Mouse (Mus musculus) naive thymus-derived CD4-positive, alpha-beta T cell, adult 2 months (primary cell): ENCODE results near the gene Apbb2.

Source experiments
- DNase-seq: peaks from one replicate; pipeline ENCODE4 v3.0.0-alpha.2; 2011; ENCODE audit warnings: low read depth

Gene Apbb2

DNA sequence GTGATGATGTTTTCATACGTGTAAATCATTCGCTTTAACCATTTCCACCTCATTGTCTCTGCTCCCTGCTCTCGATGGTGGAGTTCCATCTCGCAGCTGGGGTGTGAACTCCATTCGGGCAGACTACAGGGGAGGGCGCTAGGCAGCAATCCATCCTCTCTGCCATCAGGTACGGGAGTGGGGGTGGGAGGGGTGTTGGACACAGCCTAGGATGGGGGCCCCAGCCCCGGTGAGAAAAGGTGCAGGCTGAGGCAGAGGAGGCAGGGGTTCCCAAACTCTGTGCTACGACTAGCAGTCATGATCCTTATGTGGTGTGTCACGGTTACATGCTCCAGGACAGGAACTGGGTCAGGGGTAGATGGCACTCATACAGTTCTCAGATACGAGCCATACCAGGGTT lies 144.4 kb downstream of the Apbb2 start:
- DNase-seq, result no peak

DNA sequence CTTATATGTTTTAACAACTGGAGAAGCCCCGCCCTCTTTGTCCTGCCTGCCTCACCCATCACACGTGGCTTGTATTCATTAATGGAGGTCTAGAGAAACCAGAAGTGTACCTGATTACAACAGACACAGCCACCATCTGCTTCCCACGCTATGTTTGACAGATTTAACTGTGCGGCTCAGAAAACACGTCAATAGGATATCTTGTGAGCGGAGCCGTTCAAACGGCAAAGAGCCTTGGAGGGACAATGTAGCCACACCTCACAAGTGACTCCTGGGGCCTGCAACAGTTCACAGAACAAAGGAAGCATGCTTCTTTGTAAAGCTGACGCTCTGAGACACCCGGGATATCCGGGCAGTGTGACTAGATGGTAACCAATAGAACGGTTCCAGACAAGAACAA lies 145.0 kb downstream of the Apbb2 start:
- no peak for DNase-seq

DNA sequence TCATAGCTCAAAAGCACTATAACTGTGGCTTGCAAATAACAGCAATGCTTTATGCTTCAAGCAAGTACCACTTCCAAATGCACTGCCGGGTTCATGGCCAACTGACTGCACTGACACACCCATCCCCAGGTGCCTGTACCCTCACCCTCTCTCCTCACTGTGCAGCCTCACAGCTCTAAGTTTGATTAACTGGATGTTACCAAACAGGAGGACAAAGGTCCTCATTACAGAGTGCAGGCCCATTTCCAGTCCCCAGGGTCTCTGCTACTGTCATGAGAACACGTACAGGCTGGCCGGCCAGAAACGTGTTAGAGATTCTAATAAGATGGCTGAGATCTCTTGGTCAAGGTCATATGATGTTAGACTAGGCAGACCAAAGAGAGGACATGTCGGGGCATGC lies 147.7 kb downstream of the Apbb2 start:
- no peak for DNase-seq

DNA sequence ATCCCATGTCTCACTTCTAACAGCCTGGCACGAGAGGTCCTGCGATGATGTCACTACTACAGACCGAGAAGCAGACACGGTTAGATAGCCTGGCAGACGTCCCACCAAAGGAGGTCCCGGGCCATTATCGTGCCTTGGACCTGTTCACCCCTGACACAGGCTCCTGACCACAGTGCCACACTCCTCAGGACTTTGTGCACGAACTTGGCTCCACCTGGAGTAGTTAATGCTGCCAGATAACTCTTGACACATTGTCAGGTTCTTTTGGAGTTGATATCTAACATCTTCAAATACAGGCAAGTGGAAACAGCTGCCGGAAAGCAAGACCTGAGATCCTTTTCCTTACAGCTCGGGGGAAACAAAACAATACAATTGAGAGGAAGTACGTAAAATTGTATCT lies 148.9 kb downstream of the Apbb2 start:
- DNase-seq, result no peak

DNA sequence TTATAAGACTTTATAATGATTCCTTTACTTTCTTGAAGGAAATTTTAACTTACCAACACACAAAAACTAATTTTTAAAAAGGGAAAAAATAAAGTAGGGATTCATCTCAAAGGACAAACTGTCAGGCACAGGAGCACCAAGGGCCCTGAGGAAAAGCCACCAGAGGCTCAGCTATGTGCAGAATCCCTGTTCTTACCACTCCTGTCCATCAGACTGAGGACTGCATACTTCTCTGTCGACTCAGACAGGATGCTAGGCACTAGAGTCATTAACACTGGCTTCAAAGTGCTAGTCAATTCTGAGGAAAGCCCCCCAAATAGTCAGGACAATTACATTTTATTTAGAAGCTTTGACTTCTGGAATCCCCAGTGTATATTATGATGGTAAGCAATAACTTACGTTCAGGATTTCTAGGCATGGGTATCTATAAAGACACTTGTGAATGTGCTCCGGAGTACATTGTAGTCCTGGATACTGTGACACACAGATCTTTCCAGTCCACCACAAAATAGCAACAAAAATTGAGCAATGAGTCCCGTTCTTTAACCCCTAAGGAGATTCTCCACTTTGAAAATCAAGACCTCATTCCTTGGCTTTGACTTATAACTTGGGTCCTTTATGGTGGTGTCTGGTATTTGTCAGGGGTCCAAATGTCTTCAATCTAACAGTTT lies 150.1 kb downstream of the Apbb2 start:
- DNase-seq, result no peak

DNA sequence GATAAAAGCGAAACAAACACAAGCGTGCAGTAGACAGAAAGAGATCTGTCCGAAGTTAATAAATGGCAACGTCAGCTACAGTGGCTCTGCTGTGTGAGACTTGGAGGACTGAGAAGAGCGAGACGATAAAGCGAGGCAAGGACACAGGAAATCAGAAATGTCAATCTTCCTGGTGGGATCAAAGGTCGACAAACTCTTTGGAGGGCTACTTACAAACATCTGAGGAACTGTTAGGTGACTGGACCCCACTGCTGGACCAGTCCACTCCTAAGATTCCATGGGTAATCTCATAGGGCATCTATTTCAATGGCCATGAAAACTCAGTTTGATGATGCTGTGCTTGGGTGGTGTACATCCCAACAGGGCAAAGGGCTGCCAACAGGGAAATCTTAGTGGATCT lies 155.9 kb downstream of the Apbb2 start:
- DNase-seq, result no peak

DNA sequence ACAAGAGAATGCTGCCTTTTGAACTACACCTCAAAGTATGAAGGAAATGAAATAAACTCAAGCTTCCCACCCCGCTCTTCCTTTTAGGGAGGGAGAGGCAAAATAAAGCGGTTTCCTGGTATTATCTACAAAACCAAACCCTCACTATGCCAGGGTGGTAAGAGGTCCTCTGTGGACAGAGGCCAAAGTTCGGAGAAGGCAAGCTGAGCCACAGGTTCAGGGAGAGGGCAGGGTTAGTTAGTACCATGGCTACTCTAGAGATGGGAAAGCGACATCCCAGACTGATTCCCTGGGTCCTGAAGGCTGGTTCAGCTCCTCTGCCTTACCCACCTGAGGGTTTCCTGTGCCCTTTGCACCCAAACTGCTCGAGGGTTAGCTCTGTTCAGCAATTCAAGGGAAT lies 159.7 kb downstream of the Apbb2 start:
- DNase-seq, result no peak

DNA sequence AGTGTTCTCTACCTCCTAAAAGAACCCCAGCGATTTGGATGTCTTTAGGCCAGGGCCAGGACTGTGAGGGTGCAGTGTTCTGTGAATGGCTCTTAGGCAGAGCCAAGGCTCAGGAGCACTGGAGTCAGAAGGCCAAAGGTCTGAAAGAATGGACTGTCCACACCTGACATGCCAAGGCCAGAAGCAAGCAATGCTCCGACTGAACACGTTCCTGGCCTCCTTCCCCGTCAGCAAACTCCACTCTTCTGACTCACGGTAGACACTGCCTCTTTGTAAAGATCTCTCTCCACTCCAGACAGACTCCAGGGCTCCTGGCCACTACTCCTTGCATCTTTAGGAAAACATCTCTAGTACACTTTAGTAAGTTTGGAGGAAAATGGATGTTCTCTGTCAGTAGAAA lies 163.3 kb downstream of the Apbb2 start:
- no peak for DNase-seq

DNA sequence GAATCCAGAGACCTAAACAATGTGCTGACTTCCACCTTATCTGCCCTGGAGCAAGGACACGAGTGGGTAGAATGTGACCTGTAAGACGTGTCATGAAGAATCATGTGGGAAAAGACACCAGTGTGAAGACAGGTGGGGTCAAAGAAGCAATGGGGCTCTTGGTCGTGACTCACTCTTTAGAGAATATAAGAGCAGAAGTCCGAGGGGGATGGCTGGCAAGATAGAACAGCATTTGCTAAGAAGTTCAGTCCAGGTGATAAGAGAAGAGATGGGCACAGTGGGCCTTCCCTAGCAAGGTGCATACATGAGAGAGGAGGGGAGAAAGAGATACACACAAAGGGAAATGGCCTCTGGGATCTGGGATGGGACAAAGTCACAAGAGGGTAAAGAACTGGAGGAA lies 163.8 kb downstream of the Apbb2 start:
- DNase-seq, result no peak

DNA sequence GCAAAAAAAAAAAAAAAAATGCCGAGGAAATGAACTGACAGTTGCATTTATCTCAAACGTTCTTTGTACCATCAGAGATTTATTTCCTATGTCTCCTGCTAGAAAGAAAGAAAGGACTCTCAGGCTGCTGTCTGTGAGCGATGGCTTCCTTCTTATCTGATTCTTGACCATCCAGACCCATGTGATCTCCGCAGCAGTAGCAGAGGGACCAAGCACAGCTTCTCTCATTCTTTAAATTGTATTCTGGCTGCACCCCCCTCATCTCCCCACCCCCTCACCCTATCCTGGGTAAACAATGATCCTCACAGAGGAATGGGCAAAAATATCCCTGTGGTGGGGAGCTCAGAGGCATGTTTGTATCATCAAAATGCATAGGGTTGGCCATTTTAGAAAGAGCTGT lies 165.5 kb downstream of the Apbb2 start:
- no peak for DNase-seq

DNA sequence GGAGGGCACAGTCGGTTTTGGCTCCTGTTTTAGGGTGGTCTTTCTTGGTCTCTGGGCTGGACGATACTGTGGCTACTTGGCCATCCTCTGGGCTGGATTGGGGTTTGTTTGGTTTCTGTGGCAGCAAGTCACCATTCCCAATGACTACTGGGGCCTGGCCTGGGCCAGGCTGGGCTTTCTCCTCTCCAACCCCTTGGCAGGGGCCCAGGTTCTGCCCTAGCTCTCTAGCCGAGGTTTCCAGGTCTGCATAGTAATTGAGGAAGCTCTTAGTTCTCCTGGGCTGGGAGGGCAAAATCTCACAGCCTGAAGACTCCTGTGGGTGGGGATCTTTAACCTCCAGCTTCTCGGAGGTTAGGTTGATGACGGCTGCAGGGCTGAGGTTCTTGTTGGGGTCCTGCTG lies 167.0 kb downstream of the Apbb2 start:
- DNase-seq, result no peak

DNA sequence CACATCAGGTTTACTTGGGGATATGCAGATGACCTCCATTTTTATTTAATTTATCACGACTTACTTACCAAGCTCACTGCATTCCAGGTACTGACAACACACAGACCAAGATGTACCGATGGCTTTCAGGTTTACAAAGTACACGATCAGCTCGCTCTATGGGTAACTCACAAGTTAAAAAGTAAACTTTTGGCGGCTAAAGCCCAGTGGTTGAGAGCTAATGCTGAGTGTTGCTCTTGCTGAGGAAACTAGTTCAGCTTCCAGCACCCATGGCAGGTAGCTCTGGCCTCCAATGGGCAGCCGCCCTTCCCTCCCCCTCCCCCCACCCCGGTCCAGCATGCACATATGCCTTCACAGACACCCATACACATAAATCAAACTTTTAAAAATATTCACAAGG lies 173.1 kb downstream of the Apbb2 start:
- DNase-seq, result no peak

DNA sequence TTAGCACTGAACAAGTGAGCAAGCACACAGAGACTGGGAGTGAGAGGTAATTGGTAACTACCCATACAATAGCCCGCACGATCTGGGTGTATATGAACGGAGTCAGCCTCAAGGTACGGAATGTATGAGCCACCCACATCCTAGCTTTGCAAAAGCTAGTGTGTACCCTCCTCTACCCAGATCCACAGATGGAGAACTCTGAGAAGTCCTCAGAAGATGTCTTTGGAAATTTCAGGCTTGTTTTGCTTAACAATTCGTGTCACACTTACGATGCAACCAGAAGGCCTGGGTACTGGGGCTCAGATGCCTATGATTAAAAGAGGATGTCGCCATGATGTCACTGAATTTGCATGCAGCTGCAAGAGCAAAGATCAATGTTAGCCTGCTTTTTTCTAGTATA lies 176.3 kb downstream of the Apbb2 start:
- DNase-seq, result no peak

DNA sequence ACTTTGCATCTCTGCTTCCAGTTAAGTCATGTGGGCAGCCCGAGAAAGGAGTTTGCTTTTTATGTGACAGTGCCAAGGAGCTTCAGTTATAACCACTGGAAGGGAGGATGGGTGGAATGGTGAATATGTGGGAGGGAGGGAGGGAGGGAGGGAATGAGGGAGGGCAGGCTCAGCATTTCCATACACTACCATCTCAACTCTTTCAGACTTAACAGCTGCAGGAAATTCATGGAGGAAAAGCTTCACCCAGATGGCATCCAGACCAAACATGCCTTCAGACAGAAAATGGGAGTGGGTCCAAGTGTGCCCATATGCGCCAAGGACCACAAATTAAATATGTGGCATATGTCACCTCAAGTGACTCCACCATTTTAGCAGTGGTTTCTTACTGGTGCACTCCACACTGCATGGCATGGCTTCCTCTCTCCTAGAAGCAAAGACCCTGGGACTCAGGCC lies 181.8 kb downstream of the Apbb2 start:
- no peak for DNase-seq

DNA sequence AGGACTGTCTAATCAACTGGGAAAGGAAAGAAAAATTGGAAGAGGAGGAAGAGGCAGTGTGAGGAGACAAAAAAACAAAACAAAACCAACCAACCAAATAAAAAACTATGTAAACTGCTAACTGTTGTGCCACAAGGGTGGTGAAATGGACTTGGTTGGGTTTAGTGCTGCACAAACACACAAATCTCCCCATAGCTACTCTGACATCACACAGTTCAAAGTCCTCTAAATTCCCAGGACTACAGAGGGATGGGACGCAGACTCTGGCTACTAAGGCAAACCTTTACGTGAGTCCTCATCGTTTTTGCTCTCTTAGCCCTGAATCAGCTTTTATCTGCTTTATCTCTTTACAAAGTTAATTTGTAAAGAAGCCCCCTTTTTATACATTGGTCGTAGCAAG lies 183.4 kb downstream of the Apbb2 start:
- DNase-seq, result no peak

DNA sequence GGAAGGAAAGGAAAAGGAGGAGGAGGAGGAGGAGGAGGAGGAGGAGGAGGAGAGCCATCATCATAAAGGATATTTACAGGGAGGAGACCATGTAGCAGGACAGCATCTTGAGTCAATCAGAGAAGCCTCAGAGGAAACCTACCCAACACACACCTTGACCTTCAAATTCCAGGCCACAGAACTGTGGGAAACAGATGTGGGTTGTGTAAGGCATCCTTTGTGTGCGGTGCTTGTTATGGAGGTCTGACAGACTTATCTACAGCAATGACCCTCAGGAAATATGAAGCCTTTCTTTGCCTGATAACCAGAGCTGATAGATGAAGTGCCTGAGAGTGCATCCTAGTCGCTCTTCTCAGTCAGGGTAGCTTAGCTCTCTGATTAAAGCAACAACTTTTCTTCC lies 189.5 kb downstream of the Apbb2 start:
- DNase-seq, result no peak

DNA sequence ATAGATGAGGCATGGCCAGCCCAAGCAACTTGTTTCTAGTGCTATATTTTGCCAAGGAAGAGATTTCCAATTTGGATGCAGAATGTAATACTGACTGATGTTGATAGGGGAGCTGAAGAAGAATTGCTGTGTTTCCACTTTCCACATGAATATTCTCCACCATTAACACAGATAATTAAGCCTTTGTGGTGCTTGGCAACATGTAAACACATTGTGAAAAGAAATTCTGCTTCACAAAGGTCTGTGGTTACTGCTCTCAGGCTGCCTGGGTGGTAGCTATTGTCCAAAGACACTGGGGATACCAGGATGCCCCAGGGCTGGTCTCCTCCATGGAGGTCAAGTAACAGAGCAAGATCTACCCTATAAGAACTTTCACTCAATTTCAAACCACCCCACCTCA lies 190.5 kb downstream of the Apbb2 start:
- DNase-seq, result no peak

DNA sequence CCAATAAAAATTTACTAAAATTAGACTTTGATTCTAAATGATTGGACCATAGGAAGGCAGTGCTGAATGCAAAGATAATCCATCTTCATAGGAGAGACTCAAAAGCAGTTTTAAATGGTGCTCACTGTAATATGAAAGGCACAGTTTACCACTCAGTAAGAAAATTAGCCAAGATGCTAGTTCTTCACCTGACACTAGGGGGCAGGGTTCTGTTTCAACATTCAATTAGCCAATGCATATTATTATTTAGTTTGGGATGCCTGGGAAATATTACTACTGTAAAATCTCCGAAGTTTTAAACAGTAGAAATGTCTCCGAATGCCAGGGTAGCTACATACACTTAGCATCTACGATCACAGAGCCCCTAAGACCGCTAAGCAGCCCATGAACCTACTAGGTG lies 194.7 kb downstream of the Apbb2 start:
- peak; percentile 22 for DNase-seq

DNA sequence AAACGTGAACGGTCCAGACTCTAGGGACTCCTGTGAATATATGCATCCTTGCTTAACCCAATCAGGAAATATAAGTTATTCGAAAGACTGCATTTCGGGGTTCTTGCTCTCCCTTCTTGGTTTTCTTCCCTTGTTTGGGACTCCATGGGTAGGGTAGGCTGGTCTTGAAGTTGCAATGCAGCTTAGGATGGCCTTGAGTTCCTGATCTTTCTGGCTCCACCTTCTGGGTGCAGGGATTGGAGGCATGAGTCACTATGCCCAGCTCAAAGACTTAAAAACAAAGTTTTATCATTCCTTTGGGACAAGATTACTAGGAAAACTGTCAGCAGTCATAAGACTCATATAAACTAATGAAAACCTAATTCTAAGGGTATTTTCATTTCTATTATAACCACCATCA lies 195.1 kb downstream of the Apbb2 start:
- DNase-seq, result no peak

DNA sequence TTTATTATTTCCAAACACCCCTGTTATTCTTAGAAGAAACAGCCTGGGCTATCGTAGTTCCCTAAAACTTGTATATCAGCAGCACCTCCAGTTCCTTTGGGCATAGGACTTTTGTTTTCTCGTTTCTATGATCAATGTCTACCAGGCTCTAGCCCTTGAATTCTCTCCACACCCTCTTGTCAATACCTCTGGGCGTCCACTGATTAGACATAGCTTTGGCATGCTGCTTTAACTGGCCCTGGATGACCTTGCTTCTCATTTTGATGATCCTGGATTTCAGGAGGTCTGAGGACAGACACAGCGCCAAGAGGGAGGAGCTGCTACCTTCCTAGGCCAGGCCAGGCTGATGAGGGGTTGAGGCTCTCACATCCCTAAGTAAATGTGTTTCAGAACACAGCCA lies 196.6 kb downstream of the Apbb2 start:
- no peak for DNase-seq

DNA sequence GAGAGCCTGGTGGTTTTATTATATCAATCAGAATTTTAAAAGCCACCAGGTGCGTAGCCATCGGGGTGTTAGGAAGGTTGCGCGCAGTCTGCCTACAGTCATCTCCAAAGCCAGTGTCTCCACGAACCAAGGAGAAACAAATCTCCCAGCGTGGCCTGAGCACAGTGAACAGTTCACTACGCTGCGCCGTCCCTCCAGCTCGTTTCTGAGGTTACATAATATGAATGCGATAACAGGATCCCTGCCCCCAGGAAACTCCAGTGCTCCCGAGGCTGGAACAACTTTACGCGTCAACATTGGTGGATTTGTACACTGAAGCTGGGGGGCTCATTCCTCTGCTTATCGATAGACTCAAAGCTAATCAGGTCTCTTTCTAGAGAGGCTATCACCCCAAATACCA lies 197.4 kb downstream of the Apbb2 start:
- no peak for DNase-seq

DNA sequence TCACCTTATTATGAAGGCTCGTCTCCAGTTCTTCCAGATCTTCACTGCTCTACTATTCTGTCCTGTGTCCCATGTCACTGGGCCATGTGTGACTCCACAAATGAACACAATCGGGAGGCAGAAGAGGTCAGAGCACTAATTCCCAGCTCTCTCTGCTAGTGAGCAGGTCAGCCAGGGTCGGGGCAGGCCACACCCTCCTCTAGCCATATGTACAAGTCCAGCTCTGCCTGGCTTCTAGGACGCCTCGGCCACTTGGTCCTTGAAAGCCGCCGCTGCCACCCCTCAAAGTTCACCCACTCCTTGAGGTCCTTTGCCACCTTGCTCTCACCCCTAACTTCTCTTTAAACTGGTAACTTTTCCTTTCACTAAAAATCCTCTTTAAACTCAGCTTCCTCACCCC lies 198.6 kb downstream of the Apbb2 start:
- DNase-seq, result no peak

DNA sequence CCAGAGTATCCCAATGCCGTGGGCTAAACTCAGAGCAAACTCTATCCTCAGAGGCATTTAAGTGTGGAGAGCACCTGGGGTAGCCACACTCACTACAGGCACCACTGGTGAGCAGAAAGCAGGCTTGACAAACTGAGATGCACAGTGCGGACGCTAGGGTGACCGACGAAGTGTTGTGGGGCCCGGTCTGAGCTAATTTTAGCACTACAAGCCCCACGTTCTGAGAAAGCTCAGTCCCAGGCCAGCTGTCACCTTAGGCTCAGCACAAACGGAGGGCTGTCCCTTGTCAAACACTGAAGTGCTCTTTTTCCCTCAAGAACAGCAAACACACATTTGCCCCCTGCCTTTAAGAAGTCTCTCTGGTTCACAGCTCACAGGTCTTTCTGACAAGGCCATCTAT lies 201.3 kb downstream of the Apbb2 start:
- no peak for DNase-seq

DNA sequence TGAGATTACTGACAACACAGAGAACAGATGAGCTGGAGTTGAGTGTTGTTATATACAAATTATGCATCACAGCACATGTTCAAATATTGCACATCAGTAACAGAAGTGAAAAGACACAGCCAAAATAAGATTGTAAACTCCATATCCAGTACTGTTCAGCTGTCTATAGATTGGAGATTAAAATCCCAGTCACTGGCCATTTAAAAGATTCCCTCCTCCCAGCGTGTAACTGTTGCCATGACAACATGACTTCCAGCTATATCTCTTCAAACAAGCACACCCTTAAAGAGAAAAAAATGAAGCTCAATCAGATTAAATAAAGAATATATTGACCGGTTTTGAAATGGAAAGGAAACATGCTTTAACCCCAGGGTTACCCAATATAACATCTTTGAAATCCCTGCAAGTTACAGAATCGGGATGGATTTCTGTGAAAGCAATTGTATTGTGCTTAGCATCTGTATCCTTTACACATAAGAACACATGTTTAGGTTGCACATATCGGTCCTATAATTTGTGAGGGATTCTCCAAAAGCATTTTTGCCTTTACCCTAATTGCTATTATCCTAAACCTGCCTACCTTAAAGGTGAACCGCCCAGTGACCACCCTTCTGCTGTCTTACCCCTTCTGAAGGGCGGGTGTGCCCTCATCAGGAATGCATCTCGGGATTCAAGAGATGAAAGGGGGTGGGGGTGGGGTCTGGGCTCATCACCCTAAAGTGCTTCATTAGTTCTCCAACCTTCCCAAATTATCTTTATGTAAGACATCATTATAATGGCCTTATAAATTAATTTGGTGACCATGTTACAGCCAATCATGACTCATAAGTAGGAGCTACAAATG lies 202.7 kb downstream of the Apbb2 start:
- no peak for DNase-seq
